Mouse (Mus musculus): ENCODE results near the gene L1td1.
A peak's percentile ranks its signal among the peaks of the same experiment; 100 is the strongest.

Gene L1td1

DNA sequence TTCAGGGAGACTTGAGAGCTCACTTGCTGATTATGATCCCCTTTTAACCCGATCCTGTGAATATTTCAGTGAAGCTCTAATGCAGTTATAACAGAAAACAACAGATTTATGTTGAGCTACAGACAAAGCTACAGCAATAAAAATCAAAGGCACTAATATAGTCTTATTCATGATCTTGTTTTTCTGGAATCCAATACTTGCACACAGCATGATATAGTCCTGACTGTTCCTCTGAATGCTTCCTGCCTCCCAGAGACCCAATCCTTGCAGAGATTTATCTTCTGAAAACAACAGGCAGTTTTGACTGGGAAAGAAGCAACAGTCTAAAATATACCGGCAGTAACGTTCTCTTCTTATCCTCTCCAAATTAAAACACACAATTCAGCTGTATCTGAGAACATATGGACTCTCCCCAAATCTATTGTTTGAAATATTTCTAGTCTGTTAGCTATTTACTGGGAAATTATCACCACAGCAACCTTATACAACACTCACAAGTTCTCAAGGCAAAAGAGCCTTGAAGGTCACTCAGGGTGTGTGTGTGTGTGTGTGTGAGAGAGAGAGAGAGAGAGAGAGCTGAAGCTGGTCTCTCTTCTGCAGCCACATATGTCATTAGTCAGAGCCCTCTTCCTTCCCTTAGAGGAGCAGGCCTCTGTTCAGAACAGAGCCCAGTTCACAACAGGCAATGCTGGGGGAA, 16.8 kb downstream of the L1td1 start:
- no peak for DNase-seq

DNA sequence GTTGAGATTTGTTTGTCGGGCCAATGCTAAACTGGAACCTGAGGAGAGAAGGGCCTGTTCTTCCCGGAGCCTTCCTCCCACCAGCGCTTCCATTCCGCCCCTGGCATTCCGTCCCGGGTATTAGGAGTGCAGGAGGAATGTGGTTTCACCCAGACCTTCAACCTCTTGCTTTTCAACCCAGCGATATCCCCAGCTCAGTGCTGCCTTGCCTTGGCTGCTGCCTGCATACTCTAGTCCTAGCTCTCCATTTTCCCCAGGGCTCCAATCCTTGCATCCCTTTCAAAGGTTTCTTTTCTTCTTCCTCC, 17.3 kb downstream of the L1td1 start:
- DNase-seq: peak; percentile 13

GRCm38 (mm10) chr4:98754456-98754855, 27.9 kb downstream of the L1td1 start:
- no peak for DNase-seq

GRCm38 (mm10) chr4:98756141-98756540, 29.6 kb downstream of the L1td1 start:
- no peak for DNase-seq

GRCm38 (mm10) chr4:98758012-98758821, 31.7 kb downstream of the L1td1 start:
- peak; percentile 40 for DNase-seq

DNA sequence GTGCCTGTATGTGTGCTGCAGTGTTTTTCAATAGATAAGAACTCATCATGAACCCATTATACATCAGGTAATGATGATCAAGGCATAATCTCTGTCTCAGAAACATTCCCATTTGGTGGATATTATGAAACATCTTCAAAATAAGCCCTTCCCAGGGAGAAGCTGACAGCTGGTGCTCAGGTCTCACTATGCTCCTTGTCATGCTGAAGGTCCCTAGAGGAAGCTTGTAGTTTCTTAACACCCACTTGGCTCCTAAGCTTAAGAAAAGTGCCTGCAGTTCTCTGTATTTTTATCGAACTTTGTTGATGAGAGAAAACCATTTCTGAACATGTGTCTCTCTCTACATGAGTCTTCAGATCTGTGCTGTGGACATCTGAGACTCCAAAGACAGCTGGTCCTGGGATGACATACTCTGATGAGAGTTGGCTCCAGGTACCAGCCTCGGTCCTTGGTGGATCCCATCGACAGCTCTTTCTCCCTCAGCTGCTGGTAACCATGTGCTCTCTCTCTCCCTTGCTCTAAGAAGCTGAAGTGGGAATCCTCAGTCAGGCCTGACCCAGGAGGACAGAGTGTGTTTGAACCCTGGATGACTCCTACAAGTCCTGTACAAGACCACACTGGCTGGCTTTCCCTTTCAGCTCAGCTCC, 32.5 kb downstream of the L1td1 start:
- DNase-seq: no peak

DNA sequence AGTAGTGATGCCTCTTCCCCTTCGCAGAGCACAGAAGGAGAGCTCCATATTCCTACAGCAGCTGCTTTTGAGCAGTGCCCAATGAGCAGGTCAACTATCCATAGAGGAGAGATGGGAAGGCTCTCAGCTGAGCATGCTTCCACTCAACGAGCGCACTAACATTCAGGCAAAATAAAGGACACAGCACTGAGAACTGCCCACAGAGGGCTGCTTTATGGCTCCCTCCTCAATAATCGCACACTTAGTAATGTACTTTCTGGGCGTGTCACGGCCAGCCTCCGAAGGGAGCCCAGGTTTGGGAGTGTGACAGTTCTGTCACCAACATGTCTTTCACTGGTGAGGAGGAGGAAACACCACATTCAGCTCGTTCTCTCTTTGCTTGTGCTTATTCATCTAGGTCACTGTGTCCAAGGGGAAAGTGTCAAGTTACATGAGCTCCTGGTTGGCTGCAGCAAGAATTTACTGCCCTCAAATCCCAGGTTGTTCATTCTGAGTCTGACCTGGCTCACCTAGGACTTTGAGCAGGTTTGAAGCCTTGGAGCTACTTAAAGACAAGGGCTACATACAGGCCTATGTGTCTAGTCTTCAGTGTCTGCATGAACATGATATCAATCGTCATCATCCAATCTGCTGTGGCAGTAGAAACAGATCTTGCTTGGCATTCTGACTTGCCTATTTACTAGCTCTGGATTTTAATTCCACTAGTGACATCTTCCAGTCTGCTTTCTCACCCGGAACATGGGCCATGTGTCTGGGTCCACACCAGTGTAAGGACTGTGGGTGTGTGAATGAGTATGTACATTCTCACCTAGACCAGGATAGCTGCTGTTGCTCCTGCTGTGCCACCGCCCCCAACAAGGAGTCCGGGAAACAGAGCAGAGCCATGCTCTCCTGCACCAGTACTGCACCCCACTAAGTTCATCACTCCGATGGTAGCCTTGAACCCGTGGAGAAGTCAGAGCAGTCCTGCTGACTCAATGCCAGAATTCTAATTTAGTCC, 40.9 kb downstream of the L1td1 start:
- DNase-seq: no peak

DNA sequence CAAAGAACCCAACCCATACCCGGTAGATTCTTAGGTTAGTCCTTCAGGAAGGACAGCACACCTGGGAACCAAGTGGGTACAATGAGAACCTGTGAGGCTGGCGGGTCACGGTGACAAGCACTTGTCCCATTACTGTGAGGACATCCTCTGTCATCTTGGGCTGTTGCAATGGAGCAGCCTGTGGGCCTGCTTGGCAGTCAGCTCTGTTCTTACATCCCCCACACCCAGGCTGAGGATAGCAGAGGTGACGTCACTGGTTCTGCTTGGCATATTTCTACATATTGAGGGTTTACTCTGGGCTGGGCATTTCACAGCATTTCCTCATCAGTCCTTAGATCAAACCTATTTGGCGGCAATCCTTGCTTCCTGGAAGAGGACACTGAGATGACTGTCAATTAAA, 47.3 kb downstream of the L1td1 start:
- DNase-seq: no peak

- DNase-seq: no peak
These were observed 50.3 kb downstream of the L1td1 start for GRCm38 (mm10) chr4:98776721-98777427.

DNA sequence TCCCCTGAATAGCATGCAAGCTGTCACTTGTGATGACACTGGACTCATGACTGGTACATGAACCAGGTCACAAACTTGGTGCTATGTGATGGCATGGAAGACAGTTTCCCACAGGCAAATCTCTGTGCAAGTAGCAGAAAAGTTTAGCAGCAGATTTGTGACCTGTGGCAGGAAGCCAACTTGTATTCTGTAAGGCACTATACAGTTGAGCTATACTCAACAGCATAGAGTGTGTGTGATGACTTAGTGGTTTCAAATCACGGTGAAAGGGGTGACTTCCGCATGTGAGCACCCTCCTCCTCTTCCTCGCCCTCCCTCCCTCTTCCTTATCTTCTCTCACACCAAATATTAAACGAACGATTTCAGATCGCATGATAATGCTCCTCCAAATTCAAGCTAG, 50.9 kb downstream of the L1td1 start:
- DNase-seq: no peak

DNA sequence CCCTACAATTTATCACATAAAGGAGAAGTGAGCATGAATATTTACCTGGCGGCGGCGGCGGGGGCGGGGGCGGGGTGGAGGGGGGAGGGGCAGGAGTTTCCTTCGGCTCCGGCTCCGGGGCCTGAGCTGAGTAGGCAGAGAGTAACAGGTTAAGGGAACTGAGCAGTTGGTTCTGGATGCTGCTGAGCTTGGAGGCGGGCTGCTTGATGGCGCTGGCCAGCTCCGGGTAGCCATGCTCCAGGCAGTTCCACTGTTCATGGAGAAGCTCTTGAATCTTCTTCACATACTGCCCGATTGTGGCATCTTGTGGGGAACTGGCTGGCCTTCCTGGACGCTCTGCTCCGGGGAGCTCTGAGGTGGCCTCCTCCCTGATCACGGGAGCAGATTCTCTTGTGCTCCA, 51.7 kb downstream of the L1td1 start:
- DNase-seq: no peak

GRCm38 (mm10) chr4:98785851-98786250, 59.3 kb downstream of the L1td1 start:
- no peak for DNase-seq

GRCm38 (mm10) chr4:98786281-98786680, 59.7 kb downstream of the L1td1 start:
- no peak for DNase-seq

Data from lung, postnatal 10 days (tissue).